Mouse (Mus musculus) C2C12 (cell line): ENCODE measurements around the gene Fam83c. TPM values are rescaled to one million over a fixed set of nuclear protein-coding genes. Genes with fewer than 3 reads are reported as not detected.

Experiments used
- H3K27me3 ChIP-seq: one replicate; pipeline ENCODE4 v1.6.1; 2011; ENCODE audit not compliant: control insufficient read depth, insufficient read depth, insufficient read length
- H3K36me3 ChIP-seq: one replicate; pipeline ENCODE4 v1.6.1; 2011; ENCODE audit not compliant: control insufficient read depth, insufficient read depth
- H3K4me3 ChIP-seq: one replicate; pipeline ENCODE4 v1.5.1; 2011; ENCODE audit warnings: mild to moderate bottlenecking, control low read depth; ENCODE audit not compliant: poor library complexity, insufficient read depth, severe bottlenecking
- H3K79me2 ChIP-seq: one replicate; pipeline ENCODE4 v1.6.1; 2011; ENCODE audit not compliant: control insufficient read depth, insufficient read depth
- H3K79me3 ChIP-seq: one replicate; pipeline ENCODE4 v1.6.1; 2011; ENCODE audit warnings: low read depth, control low read depth
- H3ac ChIP-seq: one replicate; pipeline ENCODE3; 2011; ENCODE audit warnings: low read depth; ENCODE audit not compliant: control insufficient read depth, insufficient read length
- CEBPB ChIP-seq: IDR thresholded peaks from one replicate; pipeline ENCODE4 v1.6.1; 2011; ENCODE audit warnings: low read depth, mild to moderate bottlenecking, control low read depth, moderate library complexity
- CTCF ChIP-seq: IDR thresholded peaks from one replicate; pipeline ENCODE4 v1.5.1; 2011; ENCODE audit not compliant: control insufficient read depth, insufficient read depth, insufficient read length
- FOSL1 ChIP-seq: IDR thresholded peaks from one replicate; pipeline ENCODE4 v1.8.0; 2011; ENCODE audit warnings: mild to moderate bottlenecking, low read length; ENCODE audit not compliant: poor library complexity, insufficient read depth, severe bottlenecking
- MAX ChIP-seq: IDR thresholded peaks from one replicate; pipeline ENCODE4 v1.6.1; 2011; ENCODE audit warnings: mild to moderate bottlenecking, control low read depth
- MYOD1 ChIP-seq: IDR thresholded peaks from one replicate; pipeline ENCODE4 v1.6.1; 2011; ENCODE audit warnings: low read depth; ENCODE audit not compliant: control insufficient read depth, insufficient read length
- MYOG ChIP-seq: IDR thresholded peaks from one replicate; pipeline ENCODE4 v1.6.1; 2011; ENCODE audit not compliant: control insufficient read depth, insufficient read length; ENCODE audit errors: extremely low read depth
- USF1 ChIP-seq: IDR thresholded peaks from one replicate; pipeline ENCODE4 v1.6.1; 2011; ENCODE audit warnings: low read depth, mild to moderate bottlenecking, control low read depth, moderate library complexity
- polyA plus RNA-seq: library from polyadenylated mRNA; unstranded; fragments of >200 nt; fragmentation: generic; extraction: Trizol; gene quantifications from one replicate; pipeline ENCODE4 v1.2.1, GENCODE M21; 2012; ENCODE audit warnings: missing spikeins

The Fam83c gene
- polyA plus RNA-seq, 1 experiment = 0.02 TPM

DNA sequence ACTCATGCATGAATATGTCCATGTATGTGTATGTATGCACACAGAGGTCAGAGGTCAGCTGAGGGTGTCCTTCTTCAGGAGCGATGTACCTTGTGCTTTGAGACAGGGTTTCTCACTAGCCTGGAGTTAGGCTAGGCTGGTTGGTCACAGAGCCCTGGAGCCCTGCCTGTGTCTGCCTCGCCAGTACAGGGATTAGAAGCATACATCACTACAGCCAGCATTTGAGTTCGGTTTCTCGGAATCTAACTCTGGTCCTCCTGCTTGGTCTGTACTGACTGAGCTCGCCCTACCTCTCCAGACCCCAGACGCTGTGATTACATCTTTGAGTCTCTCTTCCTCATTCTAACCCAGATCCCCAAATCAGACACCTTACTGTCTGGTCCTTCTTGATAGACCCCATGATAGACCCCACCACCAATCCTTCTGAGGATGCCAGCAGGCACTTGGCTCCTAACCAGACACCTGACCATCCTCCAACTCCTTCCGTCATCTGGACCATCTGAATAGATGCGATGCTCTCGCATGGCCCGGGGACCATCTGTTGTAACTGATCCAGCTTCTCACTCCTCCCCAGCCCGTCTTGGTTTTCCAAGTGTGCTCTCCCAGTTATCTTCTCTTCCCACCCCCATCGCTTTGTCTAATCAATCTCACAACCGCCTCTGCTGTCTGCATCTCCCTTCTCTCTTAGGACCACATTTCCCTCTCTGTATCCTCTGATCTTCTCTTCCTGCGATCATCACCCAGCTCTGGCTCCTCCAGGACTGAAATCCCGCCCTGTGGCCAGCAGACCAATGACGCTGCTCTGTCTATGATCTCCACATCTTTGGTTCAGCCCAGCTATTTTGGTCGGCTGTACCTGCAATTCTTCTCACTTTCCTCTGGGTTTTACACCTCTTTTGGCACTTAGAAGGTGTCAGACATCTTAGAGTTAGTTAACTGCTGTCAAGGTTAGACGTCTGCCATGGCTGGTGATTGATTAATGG lies 46.4 kb downstream of the Fam83c start:
- Histone ChIP-seq H3K4me3 (no peak overlapping the region), H3K79me2 (no peaks in the 10 kb centered on the region), H3K36me3 (no peaks in the 10 kb centered on the region), H3ac (no peak overlapping the region), H3K27me3 (peaks cover 31% of the 10 kb centered on the region), H3K79me3 (no peaks in the 10 kb centered on the region)
- TF ChIP-seq FOSL1 = no peak
- no peak for TF ChIP-seq MAX
- no peak for TF ChIP-seq MYOD1
- no peak for TF ChIP-seq CEBPB
- TF ChIP-seq USF1 = no peak
- TF ChIP-seq MYOG = no peak
- no peak for TF ChIP-seq CTCF

DNA sequence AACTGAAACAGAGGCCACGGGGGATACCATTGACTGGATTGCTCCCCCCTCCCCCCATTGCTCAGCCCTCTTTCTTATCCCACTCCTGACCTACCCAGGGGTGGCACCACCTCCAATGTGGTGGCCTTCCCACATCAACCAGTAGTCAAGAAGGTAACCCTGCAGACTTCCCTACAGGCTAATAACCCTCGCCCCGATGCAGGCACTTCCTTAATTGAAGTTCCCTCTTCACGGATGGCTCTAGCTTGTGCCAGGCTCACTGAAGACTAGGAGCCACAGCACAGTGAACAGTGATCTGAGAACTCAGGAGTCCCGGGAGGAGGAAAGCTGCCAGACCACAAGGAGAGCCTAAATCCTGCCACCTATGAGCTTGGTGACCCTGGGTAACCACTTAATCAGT lies 47.7 kb downstream of the Fam83c start:
- no peak for TF ChIP-seq FOSL1
- no peak for TF ChIP-seq CEBPB
- TF ChIP-seq MYOD1 = no peak
- no peak for TF ChIP-seq MAX
- no peak for TF ChIP-seq MYOG
- TF ChIP-seq CTCF = no peak
- TF ChIP-seq USF1 = no peak
- H3ac ChIP-seq = no peak overlapping the region
- no peaks in the 10 kb centered on the region for H3K36me3 ChIP-seq
- peaks cover 31% of the 10 kb centered on the region for H3K27me3 ChIP-seq
- H3K79me3 ChIP-seq = no peaks in the 10 kb centered on the region
- H3K4me3 ChIP-seq = no peak overlapping the region
- no peaks in the 10 kb centered on the region for H3K79me2 ChIP-seq

DNA sequence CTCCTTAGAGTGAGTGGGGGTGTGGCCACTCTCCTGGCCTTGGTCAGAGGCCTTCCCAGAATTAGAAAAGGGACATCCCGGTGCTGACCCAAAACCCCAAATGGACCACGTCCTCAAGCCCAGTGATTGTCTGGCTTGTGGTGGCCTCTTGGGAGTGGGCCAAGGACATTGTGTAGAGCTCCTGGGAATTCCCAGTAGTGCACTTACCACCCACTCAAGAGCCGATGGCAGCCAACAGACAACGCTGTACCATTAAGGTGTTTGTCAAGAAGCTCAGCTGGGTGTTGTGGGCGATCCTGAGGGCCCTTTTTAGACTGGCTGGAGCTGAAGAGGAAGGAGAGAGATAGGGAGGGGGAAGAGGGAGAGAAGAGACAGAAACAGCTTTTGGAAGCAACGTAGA lies 50.1 kb downstream of the Fam83c start:
- no peak overlapping the region for H3K4me3 ChIP-seq
- TF ChIP-seq MYOG = no peak
- no peak for TF ChIP-seq MAX
- no peak for TF ChIP-seq FOSL1
- no peak for TF ChIP-seq CEBPB
- TF ChIP-seq CTCF = no peak
- no peak for TF ChIP-seq USF1
- TF ChIP-seq MYOD1 = no peak
- no peaks in the 10 kb centered on the region for H3K79me3 ChIP-seq
- no peaks in the 10 kb centered on the region for H3K79me2 ChIP-seq
- peaks cover 26% of the 10 kb centered on the region for H3K27me3 ChIP-seq
- H3K36me3 ChIP-seq = no peaks in the 10 kb centered on the region
- no peak overlapping the region for H3ac ChIP-seq

DNA sequence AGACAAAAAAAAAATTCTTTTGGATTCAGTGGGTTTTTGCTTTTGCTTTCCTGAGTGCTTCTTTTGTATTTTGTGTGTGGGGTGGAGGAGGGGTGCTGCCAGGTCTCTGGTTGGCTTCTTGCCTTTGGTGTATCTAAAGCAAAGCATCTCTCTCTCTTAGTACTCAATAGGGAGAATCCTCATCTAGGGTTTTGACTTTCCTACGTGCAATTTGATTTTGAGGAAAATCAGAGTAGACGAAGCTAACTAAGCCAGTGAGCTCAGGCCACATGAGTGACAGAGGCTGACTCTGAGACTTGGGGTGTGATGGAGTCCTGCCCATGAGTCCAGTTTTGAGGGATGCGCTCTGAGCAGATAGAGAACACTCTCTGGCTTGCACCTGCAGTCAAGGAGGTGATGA lies 55.1 kb downstream of the Fam83c start:
- Histone ChIP-seq H3K27me3 (peaks cover 51% of the 10 kb centered on the region), H3K79me2 (no peaks in the 10 kb centered on the region), H3K36me3 (no peaks in the 10 kb centered on the region), H3K79me3 (no peaks in the 10 kb centered on the region), H3K4me3 (no peak overlapping the region), H3ac (no peak overlapping the region)
- TF ChIP-seq FOSL1 = no peak
- no peak for TF ChIP-seq CTCF
- no peak for TF ChIP-seq MYOG
- TF ChIP-seq MYOD1 = no peak
- no peak for TF ChIP-seq CEBPB
- TF ChIP-seq USF1 = no peak
- no peak for TF ChIP-seq MAX

DNA sequence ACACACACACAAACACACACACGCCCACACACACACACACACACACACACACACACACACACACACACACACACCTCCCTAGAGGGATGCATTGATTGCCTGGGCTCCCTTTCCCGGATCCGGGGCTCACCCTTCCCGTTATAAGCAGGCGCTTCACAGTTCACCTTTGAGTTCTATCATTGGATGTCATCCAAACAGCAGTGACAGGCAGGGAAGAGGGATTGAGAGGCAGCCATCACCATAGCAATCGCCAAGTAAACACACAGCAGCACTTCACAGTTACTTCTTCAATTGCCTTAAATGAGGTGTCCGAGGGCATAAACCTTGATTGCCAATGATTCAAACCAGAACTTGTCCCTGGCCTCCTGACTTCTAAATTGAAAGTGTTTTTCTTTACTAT lies 55.6 kb downstream of the Fam83c start:
- H3ac ChIP-seq = no peak overlapping the region
- H3K27me3 ChIP-seq = peaks cover 53% of the 10 kb centered on the region
- H3K36me3 ChIP-seq = no peaks in the 10 kb centered on the region
- H3K79me3 ChIP-seq = no peaks in the 10 kb centered on the region
- TF ChIP-seq CTCF = no peak
- no peaks in the 10 kb centered on the region for H3K79me2 ChIP-seq
- no peak overlapping the region for H3K4me3 ChIP-seq

DNA sequence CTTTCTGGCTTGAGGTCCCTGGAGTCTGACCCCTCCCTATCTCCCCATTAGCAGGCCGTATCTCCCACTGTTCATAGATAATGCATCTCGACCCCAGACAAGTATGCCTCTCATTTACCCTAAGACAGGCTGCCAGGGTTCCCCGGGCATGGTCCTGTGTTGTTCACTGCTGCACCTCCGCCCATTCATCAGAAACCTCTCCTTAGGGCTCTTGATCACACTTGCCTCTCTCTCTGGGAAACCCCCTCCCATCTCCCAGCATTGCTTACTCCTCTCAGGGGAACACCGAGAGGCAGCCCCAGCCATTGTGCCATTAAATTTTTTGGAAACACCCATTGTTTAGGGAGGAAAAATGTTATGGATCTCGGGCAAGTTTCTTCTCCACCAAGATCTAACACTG lies 56.6 kb downstream of the Fam83c start:
- Histone ChIP-seq H3ac (no peak overlapping the region), H3K79me2 (no peaks in the 10 kb centered on the region), H3K79me3 (no peaks in the 10 kb centered on the region), H3K36me3 (no peaks in the 10 kb centered on the region), H3K4me3 (no peak overlapping the region), H3K27me3 (peaks cover 64% of the 10 kb centered on the region)
- no peak for TF ChIP-seq CTCF
- no peak for TF ChIP-seq MYOG
- no peak for TF ChIP-seq FOSL1
- TF ChIP-seq MAX = no peak
- TF ChIP-seq USF1 = no peak
- TF ChIP-seq MYOD1 = no peak
- TF ChIP-seq CEBPB = no peak
